Mouse (Mus musculus) heart, embryonic 14.5 days (tissue): ENCODE results near the gene Rdm1. TPM values are rescaled to one million over a fixed set of nuclear protein-coding genes. Genes with fewer than 3 reads are reported as not detected.

Experiments
- ATAC-seq: fragments of 200-750 bp; cut with Nextera tagmentation; 2 replicates; pipeline ENCODE4 v1.8.0; 2017; ENCODE audit warnings: low read depth, moderate TSS enrichment; ENCODE audit not compliant: insufficient number of reproducible peaks, insufficient read depth, low FRiP score
- H3K27ac ChIP-seq, 2 experiments: fragments of 200-500 bp in 1 of 2; fragments of 300-500 bp in 1 of 2; sonication (generic) in 1 of 2; replicated peaks in 1 of 2; 2 replicates each; pipeline ENCODE4 v1.5.1; 2012 to 2014; ENCODE audit warnings: low read depth in 2 of 2, low read length in 2 of 2, control low read depth in 1 of 2, mild to moderate bottlenecking in 1 of 2, mixed read lengths in 1 of 2; ENCODE audit not compliant: control insufficient read depth in 1 of 2, insufficient read depth in 1 of 2
- H3K27me3 ChIP-seq: fragments of 300-500 bp; sonication (generic); 2 replicates; pipeline ENCODE4 v1.6.1; 2014; ENCODE audit warnings: mild to moderate bottlenecking, low read length, control low read depth; ENCODE audit not compliant: control insufficient read depth, insufficient read depth
- H3K36me3 ChIP-seq: fragments of 300-500 bp; sonication (generic); 2 replicates; pipeline ENCODE4 v1.6.1; 2014; ENCODE audit warnings: mild to moderate bottlenecking, control low read depth, low read length, mixed read lengths; ENCODE audit not compliant: control insufficient read depth, insufficient read depth
- H3K4me1 ChIP-seq, 2 experiments: fragments of 200-500 bp in 1 of 2; fragments of 300-500 bp in 1 of 2; sonication (generic) in 1 of 2; 2 replicates each; pipeline ENCODE4 v1.6.1; 2012 to 2014; ENCODE audit warnings: low read length in 2 of 2, control low read depth in 1 of 2, mixed read lengths in 1 of 2; ENCODE audit not compliant: control insufficient read depth in 2 of 2, insufficient read depth in 2 of 2
- H3K4me2 ChIP-seq: fragments of 300-500 bp; sonication (generic); 2 replicates; pipeline ENCODE4 v1.6.1; 2014; ENCODE audit warnings: mild to moderate bottlenecking, low read length
- H3K4me3 ChIP-seq, 2 experiments: fragments of 200-500 bp in 1 of 2; fragments of 300-500 bp in 1 of 2; sonication (generic) in 1 of 2; 2 replicates each; pipeline ENCODE4 v1.5.1; 2012 to 2014; ENCODE audit warnings: low read length in 2 of 2, mild to moderate bottlenecking in 2 of 2, control low read depth in 1 of 2, low read depth in 1 of 2, moderate library complexity in 1 of 2; ENCODE audit not compliant: control insufficient read depth in 1 of 2, insufficient read depth in 1 of 2
- H3K9ac ChIP-seq: fragments of 300-500 bp; sonication (generic); 2 replicates; pipeline ENCODE4 v1.6.1; 2014; ENCODE audit warnings: mild to moderate bottlenecking, low read length
- H3K9me3 ChIP-seq: fragments of 300-500 bp; sonication (generic); 2 replicates; pipeline ENCODE4 v1.6.1; 2016; ENCODE audit warnings: low read length, control low read depth; ENCODE audit not compliant: control insufficient read depth
- WGBS: fragments of 180-500 bp; shearing (Covaris S2); extraction: QIAGEN DNeasy Blood & Tissue Kit; methylation state at CpG from one replicate; pipeline ENCODE4 v1.1.7; 2014; 5-methylcytosine and 5-hydroxymethylcytosine counted together
- polyA plus RNA-seq: library from polyadenylated mRNA; unstranded; fragments of >200 nt; fragmentation: Nextera tagmentation; extraction: Ambion mirVana; gene quantifications from 2 replicates; pipeline ENCODE4 v1.2.1, GENCODE M21; 2014

Gene Rdm1
- polyA plus RNA-seq, 1 experiment from 2014 or later, result 48.4 TPM

GRCm38 (mm10) chr11:101668546-101669261, 41.7 kb downstream of the Rdm1 start:
- H3K9ac ChIP-seq, result peak overlapping the region; percentile 50; the same call in 1 of the 2 replicates
- no peaks in the 10 kb centered on the region for H3K9me3 ChIP-seq
- peak overlapping the region; percentile 1 to 46; a peak in 2 of 4 replicates for H3K4me3 ChIP-seq
- H3K27ac ChIP-seq, result peak overlapping the region; percentile 69 to 79
- H3K36me3 ChIP-seq, result 0 out of 2 replicates have a peak, but pooled peaks cover 4% of the 10 kb centered on the region
- H3K4me2 ChIP-seq, result peak overlapping the region; percentile 69
- H3K4me1 ChIP-seq, result peaks cover 26 to 28% of the 10 kb centered on the region in 2 experiments
- H3K27me3 ChIP-seq, result no peaks in the 10 kb centered on the region
- ATAC-seq, result no peak; the same call in 1 of the 2 replicates
- 10% methylated on average over 13 of the region's 13 CpGs for WGBS

DNA sequence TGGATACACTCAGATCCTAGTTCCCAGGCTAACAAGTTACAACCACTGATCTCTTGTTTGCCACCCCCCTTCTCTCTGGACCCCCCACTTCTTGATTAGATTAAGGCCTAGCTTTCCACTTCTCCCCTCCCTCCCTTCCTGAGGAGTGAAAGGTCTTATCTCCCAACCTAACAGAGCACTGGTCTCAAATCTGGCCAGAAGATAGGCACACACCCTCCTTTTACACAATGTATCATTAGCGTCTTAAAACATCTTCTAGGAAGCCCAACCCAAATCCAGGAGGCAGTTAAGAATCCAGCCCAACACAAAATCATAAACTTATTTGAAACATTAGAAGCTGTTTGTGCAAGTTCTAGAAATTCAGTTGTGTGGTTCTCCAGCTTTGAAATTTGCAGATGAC, 43.3 kb downstream of the Rdm1 start:
- Histone ChIP-seq H3K4me1 (peaks cover 26 to 31% of the 10 kb centered on the region in 2 experiments), H3K9ac (no peak overlapping the region), H3K27me3 (no peaks in the 10 kb centered on the region), H3K27ac (peak overlapping the region in 1 of 2 experiments; percentile 19; a peak in 1 of 4 replicates), H3K4me2 (no peak overlapping the region), H3K36me3 (0 out of 2 replicates have a peak, but pooled peaks cover 4% of the 10 kb centered on the region), H3K4me3 (no peak overlapping the region), H3K9me3 (no peaks in the 10 kb centered on the region)
- WGBS, result 51% methylated on average over 1 of the region's 1 CpGs
- ATAC-seq, result no peak

DNA sequence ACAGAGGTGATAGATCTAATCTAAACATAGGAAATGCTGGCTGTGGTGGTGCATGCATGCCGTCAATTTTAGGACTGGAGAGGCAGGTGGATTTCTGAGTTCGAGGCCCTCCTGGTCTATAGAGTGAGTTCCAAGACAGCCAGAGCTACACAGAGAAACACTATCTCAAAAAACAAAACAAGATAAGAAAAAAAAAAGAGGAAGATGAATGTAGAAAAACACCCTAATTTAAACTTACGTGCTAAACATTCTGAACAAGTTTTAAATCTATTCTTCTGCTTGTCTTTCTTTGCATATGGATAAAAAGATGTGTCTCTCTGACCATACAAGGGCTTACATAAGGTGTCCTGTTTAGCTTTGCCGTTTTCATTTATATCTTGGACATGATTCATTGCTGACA, 44.3 kb downstream of the Rdm1 start:
- no peak overlapping the region for H3K4me2 ChIP-seq
- H3K9me3 ChIP-seq, result no peaks in the 10 kb centered on the region
- WGBS, result 70% methylated on average over 4 of the region's 4 CpGs
- ATAC-seq, result no peak
- H3K27me3 ChIP-seq, result no peaks in the 10 kb centered on the region
- peaks cover 24 to 31% of the 10 kb centered on the region in 2 experiments for H3K4me1 ChIP-seq
- H3K36me3 ChIP-seq, result 0 out of 2 replicates have a peak, but pooled peaks cover 4% of the 10 kb centered on the region
- H3K9ac ChIP-seq, result no peak overlapping the region
- H3K4me3 ChIP-seq, result no peak overlapping the region
- no peak overlapping the region for H3K27ac ChIP-seq

DNA sequence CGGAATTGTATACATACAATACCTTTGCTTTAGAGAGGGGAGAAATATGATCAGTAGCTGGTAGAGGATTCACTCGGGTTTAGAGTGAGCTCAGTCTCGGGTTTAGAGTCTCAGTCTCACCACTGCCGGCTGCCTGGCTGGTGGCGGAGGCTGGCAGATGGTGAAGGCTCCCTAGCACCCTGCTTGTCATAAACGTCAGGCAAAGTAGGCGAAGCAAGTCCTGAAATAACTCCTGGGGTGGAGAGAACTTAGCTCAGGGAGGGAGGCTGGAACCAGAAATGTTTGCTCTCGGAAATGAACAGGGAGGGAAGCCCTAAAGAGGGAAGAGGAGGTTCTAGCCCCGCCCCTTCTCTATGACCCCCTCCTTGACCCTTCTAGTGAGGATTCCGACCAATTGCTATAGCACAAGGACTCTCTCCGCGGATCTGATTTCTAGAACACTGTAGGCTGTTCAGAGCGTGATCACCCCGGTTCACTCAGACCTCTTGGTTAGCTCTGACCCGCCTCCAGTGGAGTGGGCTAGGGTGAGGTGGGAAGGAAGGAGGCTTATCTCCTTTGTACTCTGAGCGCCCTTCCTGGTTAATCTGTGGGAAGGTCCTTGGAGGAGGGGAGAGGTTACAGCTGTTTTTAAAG, 46.1 kb downstream of the Rdm1 start:
- Histone ChIP-seq H3K4me1 (peaks cover 18 to 24% of the 10 kb centered on the region in 2 experiments), H3K4me3 (no peak overlapping the region), H3K9me3 (no peaks in the 10 kb centered on the region), H3K27me3 (no peaks in the 10 kb centered on the region), H3K27ac (peak overlapping the region; percentile 67 to 79), H3K9ac (peak overlapping the region; percentile 48), H3K4me2 (peak overlapping the region; percentile 37), H3K36me3 (no peaks in the 10 kb centered on the region)
- 8% methylated on average over 16 of the region's 16 CpGs for WGBS
- ATAC-seq, result peak; percentile 67

- no peak for ATAC-seq
- Histone ChIP-seq H3K27me3 (no peaks in the 10 kb centered on the region), H3K9me3 (no peaks in the 10 kb centered on the region), H3K4me2 (no peak overlapping the region), H3K4me3 (no peak overlapping the region), H3K36me3 (no peaks in the 10 kb centered on the region), H3K9ac (no peak overlapping the region), H3K4me1 (peaks cover 10 to 14% of the 10 kb centered on the region in 2 experiments), H3K27ac (peak overlapping the region in 1 of 2 experiments; percentile 67; a peak in 1 of 4 replicates)
- WGBS, result 83% methylated on average over 5 of the region's 5 CpGs
Measured at GRCm38 (mm10) chr11:101674106-101674505, 47.1 kb downstream of the Rdm1 start.

- Histone ChIP-seq H3K4me3 (no peak overlapping the region), H3K4me1 (peaks cover 11 to 13% of the 10 kb centered on the region in 2 experiments), H3K27me3 (no peaks in the 10 kb centered on the region), H3K27ac (no peak overlapping the region), H3K4me2 (no peak overlapping the region), H3K9ac (no peak overlapping the region), H3K36me3 (no peaks in the 10 kb centered on the region), H3K9me3 (no peaks in the 10 kb centered on the region)
- WGBS, result 84% methylated on average over 4 of the region's 4 CpGs
- no peak for ATAC-seq
Measured at GRCm38 (mm10) chr11:101675349-101675748, 48.4 kb downstream of the Rdm1 start.

- Histone ChIP-seq H3K9me3 (no peaks in the 10 kb centered on the region), H3K4me3 (no peak overlapping the region), H3K36me3 (no peaks in the 10 kb centered on the region), H3K4me2 (no peak overlapping the region), H3K9ac (no peak overlapping the region), H3K27me3 (no peaks in the 10 kb centered on the region), H3K4me1 (peaks cover 17 to 20% of the 10 kb centered on the region in 2 experiments), H3K27ac (no peak overlapping the region)
- 63% methylated on average over 12 of the region's 12 CpGs for WGBS
- ATAC-seq, result no peak
Measured at GRCm38 (mm10) chr11:101677655-101678054, 50.7 kb downstream of the Rdm1 start.
